Mouse (Mus musculus) G1E-ER4 (cell line): Measurements from ENCODE around the gene Mprip. TPM values are rescaled to one million over a fixed set of nuclear protein-coding genes. Genes with fewer than 3 reads are reported as not detected.

Experiments
- GATA1 ChIP-seq: IDR thresholded peaks from one replicate; pipeline ENCODE4 v1.8.0; 2012; ENCODE audit warnings: low read length, inconsistent platforms
- polyA plus RNA-seq: library from polyadenylated mRNA; stranded (reverse); fragments of >175 nt; gene quantifications from 2 replicates; pipeline ENCODE4 v1.2.3, GENCODE M21; 2012

Mprip gene
- polyA plus RNA-seq, 1 experiment: 48.1 TPM

DNA sequence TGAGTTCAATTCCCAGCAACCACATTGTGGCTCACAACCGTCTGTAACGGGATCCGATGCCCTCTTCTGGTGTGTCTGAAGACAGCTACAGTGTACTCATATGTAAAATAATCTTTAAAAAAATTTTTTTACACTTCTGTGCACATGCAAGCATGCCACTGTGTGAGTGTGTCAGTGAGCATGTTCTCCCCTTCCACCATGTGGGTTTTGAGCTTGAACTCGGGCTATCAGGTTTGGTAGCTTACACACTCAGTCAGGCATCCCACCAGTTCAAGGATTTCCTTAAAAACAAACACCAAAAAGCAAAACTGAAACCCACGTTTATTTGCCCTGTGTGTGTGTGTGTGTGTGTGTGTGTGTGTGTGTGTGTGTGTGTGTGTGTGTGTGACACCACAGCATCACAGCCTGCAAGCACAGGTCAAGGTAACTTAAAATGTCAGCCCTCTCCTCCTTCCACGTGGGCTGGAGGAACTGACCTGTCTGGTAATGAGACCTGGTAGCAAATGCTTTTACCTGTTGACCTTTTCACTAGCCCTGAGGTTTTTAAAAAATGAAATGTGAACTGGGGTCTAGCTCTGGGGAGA lies 154.5 kb downstream of the Mprip start:
- no peak for TF ChIP-seq GATA1

DNA sequence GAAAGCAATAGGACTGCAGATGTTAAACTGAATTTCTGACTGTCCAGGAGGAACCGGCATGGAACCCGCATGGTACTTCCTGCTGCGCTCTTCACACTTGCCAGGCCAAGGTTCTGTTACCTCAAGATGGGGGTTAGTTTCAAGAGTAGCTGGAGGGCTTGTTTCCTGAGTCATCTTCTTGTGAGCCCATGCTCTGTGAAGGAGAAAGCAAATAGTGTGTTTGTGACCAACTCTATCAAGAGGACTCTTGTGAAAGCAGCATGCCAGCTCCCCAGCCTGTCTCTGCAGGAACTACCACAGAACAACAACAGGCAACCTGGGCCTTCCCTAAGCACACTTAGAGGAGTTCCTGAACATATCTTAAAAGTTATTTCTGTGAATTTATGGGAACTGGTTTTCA lies 156.8 kb downstream of the Mprip start:
- TF ChIP-seq GATA1: no peak

GRCm38 (mm10) chr11:59821625-59822024 lies 160.5 kb downstream of the Mprip start:
- TF ChIP-seq GATA1: no peak

Other genes with a start within 250 kb of the Mprip start
- 9.9 and 12.4 TPM in 2 replicates for gene Jmjd4, start 211.3 kb upstream of the Mprip start, polyA plus RNA-seq
- 9.7 and 14.5 TPM in 2 replicates for gene Snap47, start 210.1 kb upstream of the Mprip start, polyA plus RNA-seq
- 0.04 and 0.09 TPM in 2 replicates for gene Zfp867, start 188.8 kb upstream of the Mprip start, polyA plus RNA-seq
- 63.0 and 63.2 TPM in 2 replicates for gene Zkscan17, start 134.6 kb upstream of the Mprip start, polyA plus RNA-seq
- not detected in 2 replicates for gene Nlrp3, start 119.7 kb upstream of the Mprip start, polyA plus RNA-seq
- not detected in 2 replicates for gene Olfr222, start 85.1 kb upstream of the Mprip start, polyA plus RNA-seq
- not detected in 2 replicates for gene Olfr223, start 68.0 kb upstream of the Mprip start, polyA plus RNA-seq
- gene Pld6, start 126.3 kb downstream of the Mprip start, polyA plus RNA-seq: not detected in 2 replicates
- gene Flcn, start 148.7 kb downstream of the Mprip start, polyA plus RNA-seq: 27.8 and 32.6 TPM in 2 replicates
- 13.3 and 13.7 TPM in 2 replicates for gene Nt5m, start 178.1 kb downstream of the Mprip start, polyA plus RNA-seq
- gene Cops3, start 178.5 kb downstream of the Mprip start, polyA plus RNA-seq: 24.5 and 27.1 TPM in 2 replicates